Comparison of ENCODE assay signal across 11 mouse cellular contexts in genomic region chr12:103376124-103376523, GRCm38 (mm10). TPM values are rescaled to one million over a fixed set of nuclear protein-coding genes. Genes with fewer than 3 reads are reported as not detected.
DNase-seq lines count a peak whose midpoint lies in the region; ATAC-seq lines count a peak whose summit lies in the region.
"Had no signal": no experiment of that assay in that cellular context is flagged by ENCODE, and none has a peak within 500 bp of the region (broad histone marks: within the 10 kb centered on the region; RNA-seq: fewer than 3 reads in every experiment).

No protein-coding gene starts in this region.

- peak; percentile 47 to 74 for DNase-seq in frontal cortex, adult 2 months (ENCODE audit: extremely low spot score in 1 of 2, low spot score in 1 of 2)
- peak; percentile 68 to 77 for DNase-seq in left cerebral cortex, adult 18-20 months (ENCODE audit: low spot score in 2 of 2)
- DNase-seq in right cerebral cortex, postnatal 25 days: peak; percentile 70
- no peak for DNase-seq in cerebellum, postnatal 4 days (ENCODE audit: low spot score in 2 of 2)
- DNase-seq in Muller cell, postnatal 12 days (ENCODE audit: inconsistent ontology term): no peak
- DNase-seq: heart, postnatal 10 days; kidney, adult 18-20 months had no signal

- H3K4me2 ChIP-seq in midbrain, embryonic 15.5 days: no peak overlapping the region
- H3K4me2 ChIP-seq in midbrain, embryonic 13.5 days (replicated peaks): no peak overlapping the region
- H3K4me2 ChIP-seq: limb, embryonic 12.5 days; lung, embryonic 15.5 days had no signal

- H3K27me3 ChIP-seq in midbrain, embryonic 15.5 days (replicated peaks): no peaks in the 10 kb centered on the region
- no peaks in the 10 kb centered on the region for H3K27me3 ChIP-seq in midbrain, embryonic 13.5 days
- H3K27me3 ChIP-seq: limb, embryonic 12.5 days; lung, embryonic 15.5 days had no signal

- no peak overlapping the region for H3K27ac ChIP-seq in midbrain, embryonic 15.5 days
- H3K27ac ChIP-seq in midbrain, embryonic 13.5 days: no peak overlapping the region
- H3K27ac ChIP-seq: limb, embryonic 12.5 days; lung, embryonic 15.5 days had no signal

- H3K4me1 ChIP-seq in midbrain, embryonic 15.5 days: no peaks in the 10 kb centered on the region
- no peaks in the 10 kb centered on the region for H3K4me1 ChIP-seq in midbrain, embryonic 13.5 days (replicated peaks)
- H3K4me1 ChIP-seq: limb, embryonic 12.5 days; lung, embryonic 15.5 days had no signal

- H3K9ac ChIP-seq in midbrain, embryonic 15.5 days: no peak overlapping the region
- H3K9ac ChIP-seq in midbrain, embryonic 13.5 days (replicated peaks): no peak overlapping the region
- H3K9ac ChIP-seq: limb, embryonic 12.5 days; lung, embryonic 15.5 days had no signal

- 0 out of 2 replicates have a peak, but pooled peaks have one; percentile 20 for ATAC-seq in midbrain, embryonic 15.5 days (replicated peaks)
- no peak for ATAC-seq in midbrain, embryonic 13.5 days

- WGBS in midbrain, embryonic 15.5 days: 59% methylated on average over 5 of the region's 5 CpGs
- WGBS in midbrain, embryonic 13.5 days: 62% methylated on average over 5 of the region's 5 CpGs

- H3K36me3 ChIP-seq in midbrain, embryonic 15.5 days (replicated peaks): no peaks in the 10 kb centered on the region
- no peaks in the 10 kb centered on the region for H3K36me3 ChIP-seq in midbrain, embryonic 13.5 days
- H3K36me3 ChIP-seq: limb, embryonic 12.5 days; lung, embryonic 15.5 days had no signal

- no peak overlapping the region for H3K4me3 ChIP-seq in midbrain, embryonic 15.5 days
- H3K4me3 ChIP-seq in midbrain, embryonic 13.5 days (replicated peaks): no peak overlapping the region
- H3K4me3 ChIP-seq: limb, embryonic 12.5 days; lung, embryonic 15.5 days had no signal

- H3K9me3 ChIP-seq in midbrain, embryonic 15.5 days: no peaks in the 10 kb centered on the region
- H3K9me3 ChIP-seq in midbrain, embryonic 13.5 days: no peaks in the 10 kb centered on the region
- H3K9me3 ChIP-seq: limb, embryonic 12.5 days; lung, embryonic 15.5 days had no signal

RNA-seq across cellular contexts. Expression of gene Otub2, which starts 12.4 kb away (rescaled TPM):
- 23.9 and 28.4 TPM in 2 replicates for polyA plus RNA-seq in midbrain, embryonic 15.5 days (2015; fragmentation: Nextera tagmentation; extraction: Ambion mirVana)
- 18.3 and 19.6 TPM in 2 replicates for polyA plus RNA-seq in midbrain, embryonic 13.5 days (2015; fragmentation: Nextera tagmentation; extraction: Ambion mirVana)
- polyA plus RNA-seq in frontal cortex, adult 2 months (2012; rRNA removed): 23.6 and 24.4 TPM in 2 replicates
- 10 to 100 TPM; 32.7 to 38.9 TPM for total RNA-seq in left cerebral cortex, adult 18-20 months (2021)

RNA-seq across cellular contexts. Expression of gene Asb2, which starts 20.3 kb away (rescaled TPM):
- 0.81 and 1.1 TPM in 2 replicates for polyA plus RNA-seq in midbrain, embryonic 15.5 days (2015; fragmentation: Nextera tagmentation; extraction: Ambion mirVana)
- polyA plus RNA-seq in midbrain, embryonic 13.5 days (2015; fragmentation: Nextera tagmentation; extraction: Ambion mirVana): 0.57 and 0.82 TPM in 2 replicates
- polyA plus RNA-seq in frontal cortex, adult 2 months (2012; rRNA removed): 7.6 TPM in 2 replicates
- 1 to 10 TPM; 3.2 to 3.5 TPM for total RNA-seq in left cerebral cortex, adult 18-20 months (2021)

RNA-seq across cellular contexts. Expression of gene 9330161L09Rik, which starts 31.5 kb away (rescaled TPM):
- 1.8 and 2.0 TPM in 2 replicates for polyA plus RNA-seq in midbrain, embryonic 15.5 days (2015; fragmentation: Nextera tagmentation; extraction: Ambion mirVana)
- 0.68 and 1.2 TPM in 2 replicates for polyA plus RNA-seq in midbrain, embryonic 13.5 days (2015; fragmentation: Nextera tagmentation; extraction: Ambion mirVana)
- 1.00 and 1.6 TPM in 2 replicates for polyA plus RNA-seq in frontal cortex, adult 2 months (2012; rRNA removed)
- total RNA-seq in left cerebral cortex, adult 18-20 months (2021): 1 to 10 TPM; 3.0 to 3.9 TPM
- polyA plus RNA-seq: lung, embryonic 15.5 days had no signal

RNA-seq across cellular contexts. Expression of gene Ddx24, which starts 49.5 kb away (rescaled TPM):
- polyA plus RNA-seq in midbrain, embryonic 15.5 days (2015; fragmentation: Nextera tagmentation; extraction: Ambion mirVana): 138 and 139 TPM in 2 replicates
- polyA plus RNA-seq in midbrain, embryonic 13.5 days (2015; fragmentation: Nextera tagmentation; extraction: Ambion mirVana): 138 and 163 TPM in 2 replicates
- 136 and 141 TPM in 2 replicates for polyA plus RNA-seq in frontal cortex, adult 2 months (2012; rRNA removed)
- 100 to 1,000 TPM; 235 to 238 TPM for total RNA-seq in left cerebral cortex, adult 18-20 months (2021)

RNA-seq across cellular contexts. Expression of gene Ifi27, which starts 57.9 kb away (rescaled TPM):
- polyA plus RNA-seq in midbrain, embryonic 15.5 days (2015; fragmentation: Nextera tagmentation; extraction: Ambion mirVana): 15.1 and 15.4 TPM in 2 replicates
- 5.2 and 6.2 TPM in 2 replicates for polyA plus RNA-seq in midbrain, embryonic 13.5 days (2015; fragmentation: Nextera tagmentation; extraction: Ambion mirVana)
- 117 and 120 TPM in 2 replicates for polyA plus RNA-seq in frontal cortex, adult 2 months (2012; rRNA removed)
- 10 to 100 TPM; 85.7 to 89.8 TPM for total RNA-seq in left cerebral cortex, adult 18-20 months (2021)

Comparison
In these comparisons a context has a peak if more than half of its experiments do, and no peak if none do; other contexts are left out.
1. DNase-seq: peak in frontal cortex, adult 2 months (2 of 2), left cerebral cortex, adult 18-20 months (2 of 2) and right cerebral cortex, postnatal 25 days (single experiment); none in cerebellum, postnatal 4 days (0 of 2) and Muller cell, postnatal 12 days (single experiment).